Mouse (Mus musculus) adrenal gland (tissue): ENCODE data around the gene Exoc3l.

ENCODE experiments used
- intact Hi-C: fragments of 180-260 bp; cut with DNase I; formaldehyde crosslinking; loops from one replicate; pipeline ENCODE4 v1.15.1; 2025
- long read RNA-seq, 2 experiments: library from polyadenylated mRNA; unstranded; transcript quantifications; one replicate each; pipeline ENCODE4 v2.0.0; 2020; ENCODE audit warnings: borderline replicate concordance in 1 of 2; ENCODE audit not compliant: insufficient replicate concordance in 1 of 2

Exoc3l gene
- long read RNA-seq, experiment 1, partial matches to known transcripts: 0 of 8 reads
- long read RNA-seq, experiment 1, other reads (novel, unspliced or antisense): 6 of 8 reads
- long read RNA-seq, experiment 2, transcript Exoc3l-201 (14 exons, 2,497 nt): major isoform, 5 of 19 reads
- long read RNA-seq, experiment 2, partial matches to known transcripts: 3 of 19 reads
- long read RNA-seq, experiment 2, other reads (novel, unspliced or antisense): 9 of 19 reads

GRCm38 (mm10) chr8:105295895-105296573 lies at the start of gene Exoc3l:
Exoc3l (minus strand) TSS chr8:105296101.
- intact Hi-C loops: no loop called here

GRCm38 (mm10) chr8:105345061-105345975 lies 49.4 kb upstream of the Exoc3l start:
- intact Hi-C loops: no loop called here

GRCm38 (mm10) chr8:105343791-105344574 lies 48.1 kb upstream of the Exoc3l start:
- intact Hi-C loops: no loop called here

- intact Hi-C loops: no loop called here
Measured at GRCm38 (mm10) chr8:105342768-105343167, 46.9 kb upstream of the Exoc3l start.

- intact Hi-C loops: no loop called here
Measured at GRCm38 (mm10) chr8:105341399-105341798, 45.5 kb upstream of the Exoc3l start.

- intact Hi-C loops: no loop called here
Measured at GRCm38 (mm10) chr8:105339886-105340635, 44.2 kb upstream of the Exoc3l start.

GRCm38 (mm10) chr8:105338992-105339391 lies 43.1 kb upstream of the Exoc3l start:
- intact Hi-C loops: no loop called here

GRCm38 (mm10) chr8:105336373-105337130 lies 40.7 kb upstream of the Exoc3l start:
- intact Hi-C loops: no loop called here

GRCm38 (mm10) chr8:105332523-105332922 lies 36.6 kb upstream of the Exoc3l start:
- intact Hi-C loops: no loop called here

GRCm38 (mm10) chr8:105331931-105332330 lies 36.0 kb upstream of the Exoc3l start:
- intact Hi-C loops: no loop called here

GRCm38 (mm10) chr8:105331469-105331868 lies 35.6 kb upstream of the Exoc3l start:
- intact Hi-C loops: no loop called here

- intact Hi-C loops: no loop called here
Measured at GRCm38 (mm10) chr8:105330325-105330724, 34.4 kb upstream of the Exoc3l start.

- intact Hi-C loops: no loop called here
Measured at GRCm38 (mm10) chr8:105326968-105327367, 31.1 kb upstream of the Exoc3l start.

- intact Hi-C loops: no loop called here
Measured at GRCm38 (mm10) chr8:105326141-105326672, 30.3 kb upstream of the Exoc3l start, which contains the start of the genes Lrrc29 and Tmem208. Lrrc29 (minus strand) TSS chr8:105326278. Tmem208 (plus strand) TSS chr8:105326354.

- intact Hi-C loops: no loop called here
Measured at GRCm38 (mm10) chr8:105325641-105326093, 29.8 kb upstream of the Exoc3l start.

- intact Hi-C loops: no loop called here
Measured at GRCm38 (mm10) chr8:105323183-105323582, 27.3 kb upstream of the Exoc3l start.

- intact Hi-C loops: no loop called here
Measured at GRCm38 (mm10) chr8:105318662-105319190, 22.8 kb upstream of the Exoc3l start.

GRCm38 (mm10) chr8:105317941-105318340 lies 22.0 kb upstream of the Exoc3l start:
- intact Hi-C loops: no loop called here
